Mouse (Mus musculus) limb, embryonic 15.5 days (tissue): ENCODE measurements around the gene Vmn2r111. TPM values are rescaled to one million over a fixed set of nuclear protein-coding genes. Genes with fewer than 3 reads are reported as not detected.
"Not testable (repeated sequence)": the region's sequence is repeated elsewhere in the genome, so short reads cannot be mapped to it uniquely, and the experiment has no call there.

Experiments
- ATAC-seq: fragments of 200-750 bp; cut with Nextera tagmentation; 2 replicates; pipeline ENCODE4 v1.8.0; 2017; ENCODE audit warnings: low read depth, moderate TSS enrichment; ENCODE audit not compliant: insufficient number of reproducible peaks, low FRiP score, low TSS enrichment
- H3K27ac ChIP-seq: fragments of 300-500 bp; sonication (generic); 2 replicates; pipeline ENCODE4 v1.5.1; 2015; ENCODE audit warnings: moderate library complexity, mild to moderate bottlenecking, inconsistent platforms
- H3K27me3 ChIP-seq: fragments of 300-500 bp; sonication (generic); 2 replicates; pipeline ENCODE4 v1.6.1; 2015; ENCODE audit warnings: inconsistent platforms
- H3K36me3 ChIP-seq: fragments of 300-500 bp; sonication (generic); 2 replicates; pipeline ENCODE4 v1.6.1; 2015; ENCODE audit warnings: inconsistent platforms
- H3K4me1 ChIP-seq: fragments of 300-500 bp; sonication (generic); 2 replicates; pipeline ENCODE4 v1.6.1; 2015; ENCODE audit warnings: inconsistent platforms
- H3K4me2 ChIP-seq: fragments of 300-500 bp; sonication (generic); 2 replicates; pipeline ENCODE4 v1.6.1; 2015; ENCODE audit warnings: mild to moderate bottlenecking, inconsistent platforms
- H3K4me3 ChIP-seq: fragments of 300-500 bp; sonication (generic); 2 replicates; pipeline ENCODE4 v1.5.1; 2015; ENCODE audit warnings: mild to moderate bottlenecking, inconsistent platforms
- H3K9ac ChIP-seq: fragments of 300-500 bp; sonication (generic); 2 replicates; pipeline ENCODE4 v1.6.1; 2015; ENCODE audit warnings: inconsistent platforms
- H3K9me3 ChIP-seq: fragments of 300-500 bp; sonication (generic); 2 replicates; pipeline ENCODE4 v1.6.1; 2016; ENCODE audit warnings: inconsistent platforms
- WGBS: fragments of 180-500 bp; shearing (Covaris S2); methylation state at CpG from one replicate; pipeline ENCODE4 v1.1.7; 2015; 5-methylcytosine and 5-hydroxymethylcytosine counted together
- polyA plus RNA-seq: library from polyadenylated mRNA; unstranded; fragments of >200 nt; fragmentation: Nextera tagmentation; extraction: Ambion mirVana; gene quantifications from 2 replicates; pipeline ENCODE4 v1.2.1, GENCODE M21; 2015

Vmn2r111 gene
- polyA plus RNA-seq, result not detected in 2 replicates

GRCm38 (mm10) chr17:22573382-22573781 is at the start of gene Vmn2r111:
TSS of gene Vmn2r111 (minus strand) at chr17:22573482.
- WGBS, result 52% methylated on average over 1 of the region's 1 CpGs
- H3K4me3 ChIP-seq, H3K36me3 ChIP-seq, H3K27ac ChIP-seq, H3K9me3 ChIP-seq, H3K9ac ChIP-seq, H3K4me1 ChIP-seq, ATAC-seq, H3K4me2 ChIP-seq, H3K27me3 ChIP-seq: not testable (repeated sequence)

- not testable (repeated sequence) for ATAC-seq, H3K27me3 ChIP-seq, H3K36me3 ChIP-seq, H3K4me1 ChIP-seq, H3K27ac ChIP-seq, H3K4me2 ChIP-seq, H3K4me3 ChIP-seq, H3K9ac ChIP-seq, H3K9me3 ChIP-seq
These were observed 27.4 kb upstream of the Vmn2r111 start, which contains the start of gene Vmn2r112 for GRCm38 (mm10) chr17:22600651-22601050. TSS of gene Vmn2r112 (plus strand) at chr17:22600951.

DNA sequence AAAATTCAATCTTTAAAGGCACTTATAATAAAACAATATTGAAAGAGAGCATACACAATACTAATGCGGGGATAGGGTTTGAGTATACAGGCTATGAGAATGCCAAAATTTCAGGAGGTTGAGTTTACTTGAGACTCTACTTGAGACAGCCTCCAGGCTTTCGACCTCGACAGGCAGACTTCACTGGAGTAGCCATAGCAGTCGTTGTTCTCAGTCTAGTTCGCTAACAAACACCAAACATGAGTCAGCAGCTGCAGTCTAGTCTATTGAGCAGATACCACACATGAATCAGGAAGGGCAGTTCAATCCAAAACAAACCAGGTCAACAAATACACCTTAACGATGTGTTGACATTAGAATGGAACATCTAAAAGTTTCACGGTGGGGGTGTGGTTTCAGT is 52.8 kb downstream of the Vmn2r111 start:
- ATAC-seq, H3K27ac ChIP-seq, H3K4me2 ChIP-seq, H3K9me3 ChIP-seq, H3K36me3 ChIP-seq, H3K9ac ChIP-seq, H3K4me1 ChIP-seq, H3K27me3 ChIP-seq, H3K4me3 ChIP-seq: not testable (repeated sequence)
- 85% methylated on average over 7 of the region's 7 CpGs for WGBS

GRCm38 (mm10) chr17:22520037-22520436 is 53.2 kb downstream of the Vmn2r111 start:
- not testable (repeated sequence) for H3K9me3 ChIP-seq, ATAC-seq, H3K27ac ChIP-seq, H3K4me2 ChIP-seq, H3K27me3 ChIP-seq, H3K9ac ChIP-seq, H3K36me3 ChIP-seq, H3K4me1 ChIP-seq, H3K4me3 ChIP-seq
- 73% methylated on average over 3 of the region's 3 CpGs for whole genome bisulfite sequencing

GRCm38 (mm10) chr17:22497120-22497519 is 76.2 kb downstream of the Vmn2r111 start:
- H3K27ac ChIP-seq, result no peak overlapping the region
- H3K36me3 ChIP-seq, result no peaks in the 10 kb centered on the region

More at GRCm38 (mm10) chr17:22497120-22497519, 76.2 kb downstream of the Vmn2r111 start:
- no peak overlapping the region for H3K4me3 ChIP-seq
- no peaks in the 10 kb centered on the region for H3K27me3 ChIP-seq
- no peak overlapping the region for H3K4me2 ChIP-seq
- 79% methylated on average over 4 of the region's 4 CpGs for WGBS
- H3K9me3 ChIP-seq, result no peaks in the 10 kb centered on the region
- H3K4me1 ChIP-seq, result no peaks in the 10 kb centered on the region
- no peak overlapping the region for H3K9ac ChIP-seq
- ATAC-seq, result no peak

Other genes starting within 250 kb of the Vmn2r111 start
- gene Zfp944, start 212.1 kb downstream of the Vmn2r111 start, polyA plus RNA-seq, result 13.2 and 13.5 TPM in 2 replicates
- 9.1 and 9.9 TPM in 2 replicates for gene Zfp758, start 212.0 kb downstream of the Vmn2r111 start, polyA plus RNA-seq
- 12.8 and 13.8 TPM in 2 replicates for gene Zfp946, start 149.3 kb downstream of the Vmn2r111 start, polyA plus RNA-seq
- not detected in 2 replicates for gene Vmn2r112, start 27.5 kb upstream of the Vmn2r111 start, polyA plus RNA-seq